Mouse (Mus musculus) left cerebral cortex, postnatal 4 days (tissue): ENCODE data around the gene Hoxa10. TPM values are rescaled to one million over a fixed set of nuclear protein-coding genes. Genes with fewer than 3 reads are reported as not detected.
A peak's percentile ranks its signal among the peaks of the same experiment; 100 is the strongest.

Source experiments
- DNase-seq: peaks from one replicate; pipeline ENCODE4 v3.0.0-alpha.2; 2022
- intact Hi-C: fragments of 180-260 bp; cut with DNase I; formaldehyde crosslinking; loops from one replicate; pipeline ENCODE4 v1.15.1; 2025
- total RNA-seq, 2 experiments: library from RNA; stranded (reverse); gene quantifications; 2 replicates each; pipeline ENCODE4 v1.2.3; 2021

Hoxa10 gene
- total RNA-seq = not detected

GRCm38 (mm10) chr6:52240389-52241000 lies at the start of gene Hoxa10:
Gene Hoxa10 (minus strand): TSS chr6:52240854.
- peak; percentile 69 for DNase-seq
- intact Hi-C loops = no loop called here

GRCm38 (mm10) chr6:52290186-52290585 lies 49.5 kb upstream of the Hoxa10 start:
- intact Hi-C loops = no loop called here
- no peak for DNase-seq

- intact Hi-C loops = no loop called here
- DNase-seq = no peak
Observed at GRCm38 (mm10) chr6:52283896-52284295, 43.2 kb upstream of the Hoxa10 start.

- no peak for DNase-seq
- intact Hi-C loops = no loop called here
Observed at GRCm38 (mm10) chr6:52281084-52281483, 40.4 kb upstream of the Hoxa10 start.

- DNase-seq = no peak
- intact Hi-C loops = loop anchor here (10.0 kb wide), 3 partner anchors 298 to 638 kb away; no protein-coding TSS in a partner anchor
Observed at GRCm38 (mm10) chr6:52276920-52277319, 36.3 kb upstream of the Hoxa10 start.

- intact Hi-C loops = loop anchor here (10.0 kb wide), 3 partner anchors 298 to 638 kb away; no protein-coding TSS in a partner anchor
- DNase-seq = no peak
Observed at GRCm38 (mm10) chr6:52276382-52276781, 35.7 kb upstream of the Hoxa10 start.

- intact Hi-C loops = loop anchor here (10.0 kb wide), 3 partner anchors 299 to 639 kb away; no protein-coding TSS in a partner anchor
- no peak for DNase-seq
Observed at GRCm38 (mm10) chr6:52275563-52276280, 35.1 kb upstream of the Hoxa10 start.

- intact Hi-C loops = loop anchor here (5.0 to 10.0 kb wide), 4 partner anchors 300 to 640 kb away; no protein-coding TSS in a partner anchor
- DNase-seq = no peak
Observed at GRCm38 (mm10) chr6:52274576-52274975, 33.9 kb upstream of the Hoxa10 start.

- intact Hi-C loops = loop anchor here (5.0 to 10.0 kb wide), 4 partner anchors 301 to 641 kb away; no protein-coding TSS in a partner anchor
- no peak for DNase-seq
Observed at GRCm38 (mm10) chr6:52273656-52274280, 33.1 kb upstream of the Hoxa10 start.

- no peak for DNase-seq
- intact Hi-C loops = loop anchor here (5.0 to 10.0 kb wide), 4 partner anchors 302 to 642 kb away; no protein-coding TSS in a partner anchor
Observed at GRCm38 (mm10) chr6:52272766-52273655, 32.4 kb upstream of the Hoxa10 start.

- peak; percentile 61 for DNase-seq
- intact Hi-C loops = loop anchor here (5.0 to 10.0 kb wide), 4 partner anchors 304 to 644 kb away; no protein-coding TSS in a partner anchor
Observed at GRCm38 (mm10) chr6:52270494-52271480, 30.1 kb upstream of the Hoxa10 start.

GRCm38 (mm10) chr6:52268756-52269155 lies 28.1 kb upstream of the Hoxa10 start:
- DNase-seq = no peak
- intact Hi-C loops = no loop called here

- DNase-seq = no peak
- intact Hi-C loops = no loop called here
Observed at GRCm38 (mm10) chr6:52268341-52268740, 27.7 kb upstream of the Hoxa10 start.

GRCm38 (mm10) chr6:52267691-52268090 lies 27.0 kb upstream of the Hoxa10 start:
- intact Hi-C loops = no loop called here
- no peak for DNase-seq

GRCm38 (mm10) chr6:52267221-52267620 lies 26.6 kb upstream of the Hoxa10 start:
- DNase-seq = no peak
- intact Hi-C loops = no loop called here

GRCm38 (mm10) chr6:52266666-52266985 lies 26.0 kb upstream of the Hoxa10 start:
- DNase-seq = no peak
- intact Hi-C loops = no loop called here

GRCm38 (mm10) chr6:52265913-52266665 lies 25.4 kb upstream of the Hoxa10 start:
- intact Hi-C loops = no loop called here
- no peak for DNase-seq

- intact Hi-C loops = no loop called here
Observed at GRCm38 (mm10) chr6:52265306-52265912, 24.8 kb upstream of the Hoxa10 start.

More at GRCm38 (mm10) chr6:52265306-52265912, 24.8 kb upstream of the Hoxa10 start:
- DNase-seq = no peak
